Mouse (Mus musculus): Measurements from ENCODE around the gene Ccl22. TPM values are rescaled to one million over a fixed set of nuclear protein-coding genes. Genes with fewer than 3 reads are reported as not detected.

Gene Ccl22
- polyA plus RNA-seq, 1 experiment from 2014 or later = not detected

GRCm38 (mm10) chr8:94740591-94740990, 4.8 kb upstream of the Ccl22 start:
- peaks cover 2% of the 10 kb centered on the region; the same call in 1 of the 2 replicates for H3K4me1 ChIP-seq
- H3K27ac ChIP-seq = no peak overlapping the region
- no peaks in the 10 kb centered on the region for H3K36me3 ChIP-seq
- no peak for DNase-seq (ENCODE audit: low spot score)
- WGBS = 82% methylated on average over 3 of the region's 3 CpGs
- no peaks in the 10 kb centered on the region for H3K9me3 ChIP-seq
- H3K27me3 ChIP-seq (ENCODE audit: insufficient read depth, poor library complexity, severe bottlenecking) = 0 out of 2 replicates have a peak, but pooled peaks cover 6% of the 10 kb centered on the region
- no peak overlapping the region for H3K4me3 ChIP-seq

- H3K27me3 ChIP-seq (ENCODE audit: insufficient read depth, poor library complexity, severe bottlenecking) = 0 out of 2 replicates have a peak, but pooled peaks cover 6% of the 10 kb centered on the region
- no peak overlapping the region for H3K27ac ChIP-seq
- H3K4me3 ChIP-seq = no peak overlapping the region
- DNase-seq (ENCODE audit: low spot score) = no peak
- no peaks in the 10 kb centered on the region for H3K9me3 ChIP-seq
- no peaks in the 10 kb centered on the region for H3K4me1 ChIP-seq
- no peaks in the 10 kb centered on the region for H3K36me3 ChIP-seq
- WGBS = 81% methylated on average over 4 of the region's 4 CpGs
These were observed 3.7 kb upstream of the Ccl22 start for GRCm38 (mm10) chr8:94741726-94742125.

DNA sequence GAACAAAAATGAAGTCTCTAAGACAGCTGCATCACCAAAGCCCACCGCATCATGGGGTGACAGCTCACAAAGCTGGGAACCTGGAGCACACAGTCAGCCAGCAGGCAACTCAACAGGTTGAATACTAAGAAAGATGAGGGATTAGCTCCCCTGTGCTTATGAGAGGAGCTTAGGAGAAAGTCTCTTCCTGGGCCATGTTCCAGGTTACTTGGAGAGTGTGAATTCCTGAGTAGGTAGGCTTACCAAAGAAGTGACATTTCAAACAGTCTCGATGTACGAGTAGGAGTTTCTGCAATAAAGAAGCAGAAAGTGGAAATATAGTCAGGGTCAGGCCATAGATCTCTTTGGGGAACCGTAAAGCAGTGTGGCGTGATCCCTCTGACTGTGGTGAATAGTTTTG, 906 bp upstream of the Ccl22 start:
- no peaks in the 10 kb centered on the region for H3K4me1 ChIP-seq
- H3K9me3 ChIP-seq = no peaks in the 10 kb centered on the region
- no peak overlapping the region for H3K27ac ChIP-seq
- no peaks in the 10 kb centered on the region for H3K36me3 ChIP-seq
- H3K4me3 ChIP-seq = no peak overlapping the region
- WGBS = 83% methylated on average over 5 of the region's 5 CpGs
- no peak for DNase-seq (ENCODE audit: low spot score)
- H3K27me3 ChIP-seq (ENCODE audit: insufficient read depth, poor library complexity, severe bottlenecking) = 0 out of 2 replicates have a peak, but pooled peaks cover 14% of the 10 kb centered on the region

GRCm38 (mm10) chr8:94744972-94745371, 418 bp upstream of the Ccl22 start:
- no peak overlapping the region for H3K27ac ChIP-seq
- H3K36me3 ChIP-seq = no peaks in the 10 kb centered on the region
- H3K4me3 ChIP-seq = no peak overlapping the region
- no peak for DNase-seq (ENCODE audit: low spot score)
- H3K27me3 ChIP-seq (ENCODE audit: insufficient read depth, poor library complexity, severe bottlenecking) = peaks cover 18% of the 10 kb centered on the region; the same call in 1 of the 2 replicates
- H3K4me1 ChIP-seq = no peaks in the 10 kb centered on the region
- 75% methylated on average over 9 of the region's 9 CpGs for WGBS
- H3K9me3 ChIP-seq = no peaks in the 10 kb centered on the region

GRCm38 (mm10) chr8:94746832-94747231, 1.4 kb downstream of the Ccl22 start:
- 82% methylated on average over 8 of the region's 8 CpGs for WGBS
- no peaks in the 10 kb centered on the region for H3K4me1 ChIP-seq
- no peak for DNase-seq (ENCODE audit: low spot score)
- H3K36me3 ChIP-seq = no peaks in the 10 kb centered on the region
- H3K27me3 ChIP-seq (ENCODE audit: insufficient read depth, poor library complexity, severe bottlenecking) = peaks cover 26% of the 10 kb centered on the region; the same call in 1 of the 2 replicates
- no peak overlapping the region for H3K4me3 ChIP-seq
- no peaks in the 10 kb centered on the region for H3K9me3 ChIP-seq
- H3K27ac ChIP-seq = no peak overlapping the region

- no peak overlapping the region for H3K27ac ChIP-seq
- no peaks in the 10 kb centered on the region for H3K9me3 ChIP-seq
- H3K27me3 ChIP-seq (ENCODE audit: insufficient read depth, poor library complexity, severe bottlenecking) = peaks cover 26% of the 10 kb centered on the region; the same call in 1 of the 2 replicates
- no peak overlapping the region for H3K4me3 ChIP-seq
- no peaks in the 10 kb centered on the region for H3K36me3 ChIP-seq
- no peak for DNase-seq (ENCODE audit: low spot score)
- WGBS = 52% methylated on average over 4 of the region's 4 CpGs
- no peaks in the 10 kb centered on the region for H3K4me1 ChIP-seq
These were observed 3.0 kb downstream of the Ccl22 start for GRCm38 (mm10) chr8:94748363-94748762.

- WGBS = 79% methylated on average over 3 of the region's 3 CpGs
- Histone ChIP-seq H3K4me3 (no peak overlapping the region), H3K36me3 (no peaks in the 10 kb centered on the region), H3K4me1 (0 out of 2 replicates have a peak, but pooled peaks cover 2% of the 10 kb centered on the region), H3K9me3 (no peaks in the 10 kb centered on the region), H3K27ac (no peak overlapping the region), H3K27me3 (ENCODE audit: insufficient read depth, poor library complexity, severe bottlenecking) (peaks cover 24% of the 10 kb centered on the region; the same call in 1 of the 2 replicates)
- DNase-seq (ENCODE audit: low spot score) = no peak
These were observed 4.6 kb downstream of the Ccl22 start for GRCm38 (mm10) chr8:94749942-94750341.

- no peak overlapping the region for H3K27ac ChIP-seq
- 0 out of 2 replicates have a peak, but pooled peaks cover 2% of the 10 kb centered on the region for H3K4me1 ChIP-seq
- H3K9me3 ChIP-seq = no peaks in the 10 kb centered on the region
- H3K27me3 ChIP-seq (ENCODE audit: insufficient read depth, poor library complexity, severe bottlenecking) = peaks cover 20% of the 10 kb centered on the region; the same call in 1 of the 2 replicates
- 79% methylated on average over 10 of the region's 10 CpGs for WGBS
- H3K4me3 ChIP-seq = no peak overlapping the region
- H3K36me3 ChIP-seq = no peaks in the 10 kb centered on the region
- no peak for DNase-seq (ENCODE audit: low spot score)
These were observed 5.8 kb downstream of the Ccl22 start for GRCm38 (mm10) chr8:94751023-94751849.

DNA sequence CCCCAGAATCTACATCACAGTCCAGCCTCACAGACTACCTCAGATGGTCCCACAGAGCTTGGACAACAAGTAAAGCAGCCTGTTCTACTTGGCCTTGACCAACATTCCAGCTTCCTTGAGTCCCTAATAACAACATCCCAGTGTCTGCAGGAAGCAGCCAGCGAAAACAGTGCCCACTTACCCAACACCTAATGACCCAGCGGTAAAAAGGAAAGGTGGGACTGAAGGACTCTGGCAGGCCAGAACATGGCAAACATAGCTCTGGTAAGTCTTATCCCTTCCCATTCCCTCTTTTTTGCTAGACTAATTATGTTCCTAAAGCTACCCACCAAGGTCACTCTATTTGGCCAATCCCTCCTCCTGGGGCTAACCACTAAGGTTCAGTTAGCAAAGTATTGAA, 8.6 kb downstream of the Ccl22 start:
- H3K9me3 ChIP-seq = no peaks in the 10 kb centered on the region
- peaks cover 12% of the 10 kb centered on the region; the same call in 1 of the 2 replicates for H3K27me3 ChIP-seq (ENCODE audit: insufficient read depth, poor library complexity, severe bottlenecking)
- no peak overlapping the region for H3K27ac ChIP-seq
- 0 out of 2 replicates have a peak, but pooled peaks cover 2% of the 10 kb centered on the region for H3K4me1 ChIP-seq
- DNase-seq (ENCODE audit: low spot score) = no peak
- no peak overlapping the region for H3K4me3 ChIP-seq
- H3K36me3 ChIP-seq = no peaks in the 10 kb centered on the region
- WGBS = 77% methylated on average over 2 of the region's 2 CpGs

GRCm38 (mm10) chr8:94754486-94754885, 9.1 kb downstream of the Ccl22 start:
- no peaks in the 10 kb centered on the region for H3K9me3 ChIP-seq
- H3K4me1 ChIP-seq = 0 out of 2 replicates have a peak, but pooled peaks cover 2% of the 10 kb centered on the region
- no peaks in the 10 kb centered on the region for H3K36me3 ChIP-seq
- 64% methylated on average over 2 of the region's 2 CpGs for WGBS
- peaks cover 12% of the 10 kb centered on the region; the same call in 1 of the 2 replicates for H3K27me3 ChIP-seq (ENCODE audit: insufficient read depth, poor library complexity, severe bottlenecking)
- no peak overlapping the region for H3K27ac ChIP-seq
- H3K4me3 ChIP-seq = no peak overlapping the region
- DNase-seq (ENCODE audit: low spot score) = no peak

DNA sequence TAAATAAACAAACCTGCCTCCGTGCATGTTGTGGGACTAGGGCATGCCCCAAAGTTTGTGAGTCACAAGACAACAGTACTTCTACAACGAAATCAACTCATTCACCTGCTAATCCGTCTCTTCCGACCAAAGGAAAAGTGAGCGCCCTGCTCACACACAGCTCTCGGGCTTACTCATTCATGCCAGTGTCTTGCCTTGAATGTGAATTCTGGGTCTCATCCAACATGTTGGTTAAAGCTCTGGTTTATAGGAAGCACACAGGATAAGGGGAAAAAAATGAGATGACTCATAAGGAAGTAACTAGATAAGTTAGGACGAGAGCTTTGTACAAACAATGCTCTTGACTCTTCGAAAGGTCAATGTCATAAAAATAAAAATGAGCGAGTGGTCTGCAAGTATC, 21.6 kb downstream of the Ccl22 start:
- DNase-seq (ENCODE audit: low spot score) = no peak
- Histone ChIP-seq H3K4me1 (peaks cover 13% of the 10 kb centered on the region), H3K9me3 (no peaks in the 10 kb centered on the region), H3K36me3 (no peaks in the 10 kb centered on the region), H3K27ac (no peak overlapping the region), H3K27me3 (ENCODE audit: insufficient read depth, poor library complexity, severe bottlenecking) (peaks cover 55% of the 10 kb centered on the region), H3K4me3 (no peak overlapping the region)
- 56% methylated on average over 9 of the region's 9 CpGs for WGBS

- H3K4me1 ChIP-seq = peaks cover 28% of the 10 kb centered on the region
- peaks cover 92% of the 10 kb centered on the region for H3K27me3 ChIP-seq (ENCODE audit: insufficient read depth, poor library complexity, severe bottlenecking)
- H3K36me3 ChIP-seq = no peaks in the 10 kb centered on the region
- no peak overlapping the region for H3K4me3 ChIP-seq
- no peak overlapping the region for H3K27ac ChIP-seq
- DNase-seq (ENCODE audit: low spot score) = no peak
- no peaks in the 10 kb centered on the region for H3K9me3 ChIP-seq
- 52% methylated on average over 6 of the region's 6 CpGs for WGBS
These were observed 25.6 kb downstream of the Ccl22 start for GRCm38 (mm10) chr8:94770945-94771344.

- Histone ChIP-seq H3K4me3 (peak within 1 kb of the TSS; percentile 67), H3K36me3 (no peaks in the 10 kb centered on the region), H3K27me3 (ENCODE audit: insufficient read depth, poor library complexity, severe bottlenecking) (peaks cover 84% of the 10 kb centered on the region), H3K9me3 (no peaks in the 10 kb centered on the region), H3K27ac (peak within 1 kb of the TSS; percentile 81), H3K4me1 (peaks cover 28% of the 10 kb centered on the region)
- WGBS = under 1% methylated on average over 38 of the region's 38 CpGs
- peak; percentile 87 for DNase-seq (ENCODE audit: low spot score)
These were observed 26.7 kb downstream of the Ccl22 start, which contains the start of gene Cx3cl1 for GRCm38 (mm10) chr8:94771941-94772670. Gene Cx3cl1 (plus strand): TSS chr8:94772009.
